Mouse (Mus musculus): Measurements from ENCODE around the gene Jak1.

Gene Jak1

GRCm38 (mm10) chr4:101192241-101192976 is 72.7 kb downstream of the Jak1 start:
- DNase-seq (ENCODE audit: low spot score in 2 of 2): no peak

GRCm38 (mm10) chr4:101187381-101187780 is 77.7 kb downstream of the Jak1 start:
- no peak for DNase-seq (ENCODE audit: low spot score in 2 of 2)

DNA sequence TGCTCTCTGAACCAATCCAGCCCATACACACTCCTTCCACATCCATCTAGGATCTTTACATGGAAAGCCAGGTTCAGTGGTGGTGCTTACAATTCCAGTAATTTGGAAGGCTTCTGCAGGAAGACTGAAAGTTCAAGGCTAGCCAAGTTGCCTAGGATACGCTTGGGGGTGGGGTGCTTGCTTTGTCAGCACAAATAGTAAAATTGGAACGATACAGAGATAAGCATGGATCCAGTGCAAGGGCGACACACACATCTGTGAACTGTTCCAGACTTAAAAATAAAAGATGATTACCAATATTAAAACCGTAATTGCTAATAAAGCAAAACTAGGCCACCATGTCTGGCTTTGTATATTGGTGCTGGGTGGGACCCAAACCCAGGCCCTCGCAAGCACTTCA is 78.5 kb downstream of the Jak1 start:
- no peak for DNase-seq (ENCODE audit: low spot score in 2 of 2)

- no peak for DNase-seq (ENCODE audit: low spot score in 2 of 2)
These were observed 79.9 kb downstream of the Jak1 start for GRCm38 (mm10) chr4:101185216-101185615.

GRCm38 (mm10) chr4:101182603-101183011 is 82.5 kb downstream of the Jak1 start:
- DNase-seq (ENCODE audit: low spot score in 2 of 2): peak in 1 of 2 experiments; percentile 42

- DNase-seq (ENCODE audit: low spot score in 2 of 2): no peak
These were observed 84.4 kb downstream of the Jak1 start for GRCm38 (mm10) chr4:101180681-101181080.

GRCm38 (mm10) chr4:101179836-101180235 is 85.2 kb downstream of the Jak1 start:
- no peak for DNase-seq (ENCODE audit: low spot score in 2 of 2)

DNA sequence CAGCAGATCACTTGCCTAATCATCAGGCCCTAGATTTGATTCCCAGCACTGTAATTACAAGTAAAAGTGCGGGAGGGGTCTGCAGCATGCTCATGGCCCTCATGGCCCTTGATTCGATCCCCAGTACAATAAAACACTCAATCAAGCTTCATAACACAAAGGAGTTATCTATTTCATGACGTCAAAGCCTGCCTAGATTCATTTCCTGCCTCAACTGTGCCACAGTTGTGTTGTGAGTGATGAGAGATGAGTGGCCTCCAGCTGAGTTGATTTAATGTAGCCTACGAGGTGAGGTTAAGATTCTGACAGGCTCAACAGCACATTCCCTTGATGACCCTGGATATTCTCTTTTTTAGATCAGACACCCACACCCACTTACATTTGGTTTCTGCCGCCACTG is 86.0 kb downstream of the Jak1 start:
- DNase-seq (ENCODE audit: low spot score in 2 of 2): no peak

DNA sequence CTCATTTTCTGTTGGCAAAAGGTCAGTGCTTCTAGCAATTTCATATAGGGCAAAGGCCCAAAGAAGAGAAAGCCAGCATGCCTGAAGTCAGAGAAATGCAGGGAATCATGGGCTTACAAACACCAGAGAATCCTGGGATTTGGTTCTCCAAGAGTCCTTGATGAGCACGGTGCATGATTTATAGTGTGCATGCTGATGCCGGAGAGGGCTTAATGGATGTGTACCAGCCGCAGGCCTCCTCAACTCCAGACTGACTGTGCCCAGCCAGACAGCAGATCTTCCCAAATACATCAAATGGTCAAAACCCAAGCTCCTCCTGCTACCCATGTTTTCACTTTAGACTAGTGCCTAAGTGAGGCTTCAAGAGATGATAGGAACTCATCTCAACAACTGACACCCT is 87.3 kb downstream of the Jak1 start:
- DNase-seq (ENCODE audit: low spot score in 2 of 2): no peak

- no peak for DNase-seq (ENCODE audit: low spot score in 2 of 2)
These were observed 89.0 kb downstream of the Jak1 start for GRCm38 (mm10) chr4:101176123-101176522.

- no peak for DNase-seq (ENCODE audit: low spot score in 2 of 2)
These were observed 90.0 kb downstream of the Jak1 start for GRCm38 (mm10) chr4:101174916-101175625.

DNA sequence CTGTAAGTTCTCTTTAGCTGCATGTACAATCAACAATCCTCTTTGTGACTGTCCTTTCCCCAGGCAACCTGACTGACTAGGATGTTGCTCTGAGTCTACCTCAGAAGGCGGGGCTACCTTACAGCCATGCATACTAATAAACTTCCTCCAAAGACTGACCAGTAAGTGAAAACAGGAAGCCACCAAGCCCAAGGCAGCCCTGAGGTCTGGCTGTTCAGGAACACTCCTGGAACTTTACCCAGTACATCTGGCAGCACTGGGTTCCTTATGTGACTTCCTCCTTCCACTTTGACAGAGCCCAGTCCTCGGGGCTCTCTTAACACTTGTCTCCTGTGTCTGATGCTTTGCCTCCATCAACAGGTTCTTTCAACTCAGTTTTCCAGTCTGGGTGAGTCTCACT is 92.3 kb downstream of the Jak1 start:
- DNase-seq (ENCODE audit: low spot score in 2 of 2): no peak

- peak in 1 of 2 experiments; percentile 61 for DNase-seq (ENCODE audit: low spot score in 2 of 2)
These were observed 96.8 kb downstream of the Jak1 start for GRCm38 (mm10) chr4:101168189-101168778.

DNA sequence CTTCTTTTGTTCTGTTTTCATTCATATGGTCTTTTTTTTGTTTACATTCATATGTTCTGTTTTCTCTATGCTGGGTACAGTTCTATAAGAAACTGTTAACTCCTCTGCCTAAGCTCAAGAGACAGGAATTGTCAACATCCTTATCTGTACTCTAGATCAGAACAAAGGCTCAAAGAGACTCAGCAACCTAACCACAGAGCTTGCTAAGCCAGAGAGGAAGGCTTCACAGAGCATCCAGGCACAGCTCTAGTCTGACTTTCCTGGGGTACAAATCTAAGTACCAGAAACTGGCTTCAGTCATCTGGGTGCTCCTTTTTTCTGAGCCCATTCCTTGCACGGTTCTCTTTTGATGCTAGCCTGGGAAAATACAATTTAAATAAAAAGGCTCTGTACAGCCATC is 97.3 kb downstream of the Jak1 start:
- no peak for DNase-seq (ENCODE audit: low spot score in 2 of 2)

DNA sequence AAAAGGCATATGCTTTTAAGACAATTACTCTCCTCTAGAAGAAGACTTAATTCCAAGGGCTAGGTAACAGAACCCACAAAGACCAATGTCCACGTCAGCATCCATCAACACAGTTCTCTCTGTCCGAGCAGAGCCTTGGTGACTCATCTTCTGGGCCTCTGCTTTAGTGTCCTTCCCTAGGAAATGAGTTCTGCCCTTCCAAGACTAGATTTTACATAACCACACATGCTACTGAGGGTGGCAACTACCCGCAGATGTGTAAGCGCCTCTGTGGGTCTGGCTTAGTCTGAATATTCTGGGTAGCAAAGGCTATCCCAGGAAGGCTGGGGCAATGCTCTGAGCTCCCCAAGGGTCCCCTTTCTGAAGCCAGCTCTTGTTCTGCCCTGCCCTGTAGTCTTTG is 99.3 kb downstream of the Jak1 start:
- DNase-seq (ENCODE audit: low spot score in 2 of 2): no peak

- DNase-seq (ENCODE audit: low spot score in 2 of 2): no peak
These were observed 100.4 kb downstream of the Jak1 start for GRCm38 (mm10) chr4:101164673-101165072.

DNA sequence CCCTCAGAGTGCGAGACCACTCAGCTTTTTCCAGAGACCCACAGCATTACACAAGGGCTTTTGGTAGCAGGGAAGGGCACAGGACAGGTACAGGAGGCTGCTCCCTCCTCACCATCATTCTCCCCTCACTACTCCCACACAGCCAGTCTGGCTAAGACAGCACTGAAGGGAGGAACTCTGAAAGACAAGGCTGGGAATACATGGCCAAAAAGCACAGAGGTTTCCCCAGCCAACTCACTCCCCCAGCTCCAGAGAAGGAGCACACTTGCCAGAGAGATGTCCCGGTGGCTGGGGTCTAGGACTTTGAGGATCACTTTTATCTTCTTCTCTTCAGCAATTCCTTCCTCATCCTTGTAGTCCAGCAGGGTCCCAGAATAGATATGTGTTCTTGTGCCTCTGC is 100.9 kb downstream of the Jak1 start:
- no peak for DNase-seq (ENCODE audit: low spot score in 2 of 2)

DNA sequence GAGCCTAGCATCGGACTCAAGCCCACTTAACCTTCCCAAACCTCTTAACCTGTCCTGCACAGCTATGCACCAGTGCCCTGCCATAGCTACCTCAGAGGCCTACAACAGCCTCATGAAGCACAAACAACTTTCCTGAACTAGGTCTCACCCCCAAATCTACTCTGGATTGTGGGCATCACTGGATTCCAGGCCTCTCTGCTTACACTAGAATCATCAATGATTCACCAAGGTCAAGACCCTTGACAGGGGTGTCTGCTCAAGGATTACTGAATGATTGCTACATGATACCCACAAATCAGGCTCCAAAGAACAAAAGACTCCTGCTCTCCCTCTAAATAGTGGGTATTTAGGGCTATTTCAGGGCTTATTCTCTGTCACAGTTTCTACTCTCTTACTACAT is 104.3 kb downstream of the Jak1 start:
- no peak for DNase-seq (ENCODE audit: low spot score in 2 of 2)

- DNase-seq (ENCODE audit: low spot score in 2 of 2): no peak
These were observed 105.8 kb downstream of the Jak1 start for GRCm38 (mm10) chr4:101159191-101159764.

DNA sequence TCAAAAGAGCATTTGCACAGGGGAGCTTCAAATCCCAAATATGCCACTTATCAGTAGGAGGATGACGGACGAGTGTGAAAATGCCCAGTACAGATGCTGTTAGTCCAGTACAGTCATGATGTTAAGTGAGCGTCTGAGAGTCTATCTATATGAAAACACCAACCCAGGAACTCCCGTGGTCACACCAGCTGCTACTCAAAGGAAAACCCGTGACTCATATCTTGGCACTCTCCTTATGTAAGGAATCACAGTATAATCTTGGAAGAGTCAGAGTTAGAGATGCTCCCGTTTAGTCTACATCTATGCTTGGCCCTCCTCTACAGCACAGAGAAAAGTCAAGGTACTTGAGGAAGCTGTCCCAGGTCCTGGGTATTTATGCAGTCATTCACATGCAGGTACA is 106.8 kb downstream of the Jak1 start:
- DNase-seq (ENCODE audit: low spot score in 2 of 2): no peak

DNA sequence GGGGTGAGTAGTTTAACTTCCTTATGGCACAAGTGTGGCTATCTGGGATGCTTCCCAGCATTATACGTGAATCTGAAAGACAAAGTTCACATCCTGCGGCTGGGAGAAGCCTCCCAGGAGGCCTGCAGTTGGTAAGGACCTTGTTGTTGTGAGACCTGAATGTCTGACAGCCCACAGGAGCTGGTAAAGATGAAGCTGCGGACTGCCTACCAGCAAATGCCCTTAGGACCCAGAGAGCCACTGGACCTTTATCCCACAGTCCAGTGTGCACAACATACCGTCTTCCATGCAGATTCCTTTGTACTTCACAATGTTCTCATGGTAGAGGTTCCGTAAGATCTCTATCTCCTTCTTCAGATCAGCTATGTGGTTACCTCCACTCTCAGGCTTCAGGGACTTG is 107.6 kb downstream of the Jak1 start:
- DNase-seq (ENCODE audit: low spot score in 2 of 2): no peak

DNA sequence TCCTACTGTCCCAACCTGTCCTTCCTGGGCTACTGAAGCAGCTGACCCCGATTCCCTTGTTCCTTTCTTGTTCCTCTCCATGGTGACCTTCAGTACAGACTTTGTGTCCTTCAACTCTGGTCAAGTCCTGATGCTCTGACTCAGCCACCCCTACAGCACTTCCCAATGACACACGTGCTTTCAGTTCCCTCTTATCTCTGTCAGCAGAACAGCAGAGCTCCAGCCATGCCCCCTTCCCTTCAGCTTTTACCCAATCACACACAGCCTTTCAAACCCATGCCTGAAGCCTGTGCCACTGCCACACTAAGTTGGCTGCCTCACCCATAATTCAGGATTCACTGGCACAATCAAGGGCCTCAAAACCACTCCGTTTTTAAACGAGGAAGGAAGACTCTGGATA is 109.5 kb downstream of the Jak1 start:
- no peak for DNase-seq (ENCODE audit: low spot score in 2 of 2)

Data from spleen, postnatal 10 days (tissue).